Mouse (Mus musculus): ENCODE results near the gene Ankrd13c.

- TF ChIP-seq EP300 (IDR thresholded peaks at IDR 0.05; ENCODE audit: insufficient read depth, low read depth, low read length) = no peak
- no peak for TF ChIP-seq CTCF (IDR thresholded peaks at IDR 0.05; ENCODE audit: low read depth, low read length)
- no peak for TF ChIP-seq POLR2A (IDR thresholded peaks at IDR 0.05; ENCODE audit: insufficient read depth, low read length)
These were observed 45.3 kb upstream of the Ankrd13c start for GRCm38 (mm10) chr3:157901721-157902120.
